ENCODE assay signal across 25 mouse cellular contexts in genomic region chr2:147386949-147387348, GRCm38 (mm10). TPM values are rescaled to one million over a fixed set of nuclear protein-coding genes. Genes with fewer than 3 reads are reported as not detected.
DNase-seq lines count a peak whose midpoint lies in the region; ATAC-seq and TF ChIP-seq lines count a peak whose summit lies in the region.
"Had no signal": no experiment of that assay in that cellular context is flagged by ENCODE, and none has a peak within 500 bp of the region (broad histone marks: within the 10 kb centered on the region; RNA-seq: fewer than 3 reads in every experiment).

No protein-coding gene starts in this region.

- no peaks in the 10 kb centered on the region for H3K36me3 ChIP-seq in heart, embryonic 10.5 days
- H3K36me3 ChIP-seq in liver, adult 2 months (ENCODE audit: control insufficient read depth, insufficient read depth, low read length) = no peaks in the 10 kb centered on the region
- no peaks in the 10 kb centered on the region for H3K36me3 ChIP-seq in liver, embryonic 12.5 days
- H3K36me3 ChIP-seq: embryonic facial prominence, embryonic 15.5 days; forebrain, embryonic 10.5 days; heart, embryonic 12.5 days; hindbrain, embryonic 15.5 days had no signal

- no peak overlapping the region for H3K9ac ChIP-seq in liver, adult 2 months (ENCODE audit: low read depth, low read length)
- no peak overlapping the region for H3K9ac ChIP-seq in liver, embryonic 12.5 days
- H3K9ac ChIP-seq: embryonic facial prominence, embryonic 15.5 days; heart, embryonic 12.5 days; hindbrain, embryonic 15.5 days had no signal

- H3K79me2 ChIP-seq in liver, adult 2 months (ENCODE audit: control insufficient read depth, insufficient read depth, low read length) = no peaks in the 10 kb centered on the region

- no peaks in the 10 kb centered on the region for H3K27me3 ChIP-seq in heart, embryonic 10.5 days (ENCODE audit: insufficient read depth, poor library complexity, severe bottlenecking)
- H3K27me3 ChIP-seq in liver, adult 2 months (ENCODE audit: control insufficient read depth, insufficient read depth, low read length) = no peaks in the 10 kb centered on the region
- H3K27me3 ChIP-seq in liver, embryonic 12.5 days (replicated peaks) = no peaks in the 10 kb centered on the region
- H3K27me3 ChIP-seq: embryonic facial prominence, embryonic 15.5 days; heart, embryonic 12.5 days; hindbrain, embryonic 15.5 days had no signal

- no peak for TF ChIP-seq POLR2A in liver, adult 2 months (IDR thresholded peaks at IDR 0.05; ENCODE audit: extremely low read depth, insufficient read depth, low read length)

- no peaks in the 10 kb centered on the region for H3K9me3 ChIP-seq in heart, embryonic 10.5 days
- H3K9me3 ChIP-seq in liver, embryonic 12.5 days (replicated peaks) = no peaks in the 10 kb centered on the region
- H3K9me3 ChIP-seq: embryonic facial prominence, embryonic 15.5 days; forebrain, embryonic 10.5 days; heart, embryonic 12.5 days; hindbrain, embryonic 15.5 days had no signal

- H3K27ac ChIP-seq in heart, embryonic 10.5 days = no peak overlapping the region
- H3K27ac ChIP-seq in liver, adult 2 months (replicated peaks; ENCODE audit: insufficient read depth, low read depth, low read length) = no peak overlapping the region
- no peak overlapping the region for H3K27ac ChIP-seq in liver, embryonic 12.5 days
- H3K27ac ChIP-seq: embryonic facial prominence, embryonic 15.5 days; forebrain, embryonic 10.5 days; gastrocnemius, adult 2 months; hindbrain, embryonic 15.5 days had no signal

- peak; percentile 13; the same call in 1 of the 2 replicates for TF ChIP-seq CTCF in liver, adult 2 months (IDR thresholded peaks at IDR 0.05; ENCODE audit: low read depth, low read length)

- peak; percentile 61 for DNase-seq in heart, adult 11 months
- no peak for DNase-seq in heart, embryonic 10.5 days (ENCODE audit: low spot score)
- DNase-seq in liver, adult 2 months (ENCODE audit: extremely low read depth, low read depth, low spot score) = no peak
- DNase-seq in ES-CJ7 (ENCODE audit: low read depth, low spot score) = peak; percentile 36
- no peak for DNase-seq in gastrocnemius, adult 8-10 months (ENCODE audit: low spot score in 2 of 2)
- DNase-seq in ovary, postnatal 10 days (ENCODE audit: low spot score) = no peak
- DNase-seq: adrenal gland, postnatal 10 days; B cell, adult 2 months; cerebellum, adult 11 months; cerebellum, adult 8-10 months; cerebellum, postnatal 14 days; embryo, embryonic 11 days; gastrocnemius, adult 2 months; gastrocnemius, postnatal 36 days; heart, adult 18-20 months had no signal

- no peak overlapping the region for H3K4me2 ChIP-seq in liver, embryonic 12.5 days
- H3K4me2 ChIP-seq: embryonic facial prominence, embryonic 15.5 days; heart, embryonic 12.5 days; hindbrain, embryonic 15.5 days had no signal

- 45% methylated on average over 5 of the region's 5 CpGs for WGBS in heart, embryonic 10.5 days
- 50% methylated on average over 5 of the region's 5 CpGs for WGBS in liver, adult 2 months
- WGBS in liver, embryonic 12.5 days (ENCODE audit: insufficient replicate concordance) = 50% methylated on average over 5 of the region's 5 CpGs

- no peak overlapping the region for H3K4me3 ChIP-seq in heart, embryonic 10.5 days
- H3K4me3 ChIP-seq in liver, adult 2 months (ENCODE audit: insufficient read depth, low read depth, low read length) = no peak overlapping the region
- H3K4me3 ChIP-seq in liver, embryonic 12.5 days = no peak overlapping the region
- H3K4me3 ChIP-seq: embryonic facial prominence, embryonic 15.5 days; erythroblast, embryonic 14.5 days; forebrain, embryonic 10.5 days; gastrocnemius, adult 2 months; heart, embryonic 12.5 days; hindbrain, embryonic 15.5 days had no signal

- no peak for ATAC-seq in liver, embryonic 12.5 days
- ATAC-seq: CD4-positive, CD25-positive, alpha-beta regulatory T cell, adult 4 months; forebrain, embryonic 14.5 days had no signal

- H3K4me1 ChIP-seq in heart, embryonic 10.5 days = no peaks in the 10 kb centered on the region
- H3K4me1 ChIP-seq in liver, adult 2 months (ENCODE audit: control insufficient read depth, insufficient read depth, low read length) = no peaks in the 10 kb centered on the region
- H3K4me1 ChIP-seq in liver, embryonic 12.5 days = no peaks in the 10 kb centered on the region
- H3K4me1 ChIP-seq: embryonic facial prominence, embryonic 15.5 days; forebrain, embryonic 10.5 days; heart, embryonic 12.5 days; hindbrain, embryonic 15.5 days had no signal

RNA-seq across cellular contexts. Expression of gene Pax1, which starts 25.2 kb away (rescaled TPM):
- 0.54 and 1.7 TPM in 2 replicates for polyA plus RNA-seq in heart, embryonic 10.5 days (2016; fragmentation: Nextera tagmentation; extraction: Ambion mirVana)
- not detected in 2 replicates for total RNA-seq in liver, adult 2 months (2014; rRNA removed)
- polyA plus RNA-seq in liver, adult 2 months (2012; rRNA removed) = not detected in 2 replicates
- 0.06 TPM in 1 of 2 replicates, not detected in the other for polyA plus RNA-seq in liver, embryonic 12.5 days (2016; fragmentation: Nextera tagmentation; extraction: Ambion mirVana)
- not detected for total RNA-seq in gastrocnemius, adult 8-10 months (2022)
- total RNA-seq: adrenal gland, postnatal 10 days; common myeloid progenitor, adult 5-6 weeks; gastrocnemius, adult 2 months; heart, adult 18-20 months; heart, postnatal 25 days had no signal
- polyA plus RNA-seq: CD4-positive, CD25-positive, alpha-beta regulatory T cell, adult 4 months; erythroblast, embryonic 14.5 days; forebrain, embryonic 14.5 days; heart, embryonic 12.5 days; hindbrain, embryonic 15.5 days had no signal

Comparison
In these comparisons a context has a peak if more than half of its experiments do, and no peak if none do; other contexts are left out.
1. DNase-seq: peak in heart, adult 11 months (single experiment) and ES-CJ7 (single experiment); none in heart, embryonic 10.5 days (single experiment), liver, adult 2 months (single experiment), gastrocnemius, adult 8-10 months (0 of 2) and ovary, postnatal 10 days (single experiment).